Mouse (Mus musculus) limb, embryonic 15.5 days (tissue): ENCODE measurements at regions not wholly inside any gene's neighbourhood (a gene's known extent, or its start where the extent isn't known, plus 50 kb on each side); places are given as distances from the start of the nearest gene placed in this dataset.
"Not testable (repeated sequence)": the region's sequence is repeated elsewhere in the genome, so short reads cannot be mapped to it uniquely, and the experiment has no call there.

Source experiments
- ATAC-seq: fragments of 200-750 bp; cut with Nextera tagmentation; 2 replicates; pipeline ENCODE4 v1.8.0; 2017; ENCODE audit warnings: low read depth, moderate TSS enrichment; ENCODE audit not compliant: insufficient number of reproducible peaks, low FRiP score, low TSS enrichment
- H3K27ac ChIP-seq: fragments of 300-500 bp; sonication (generic); 2 replicates; pipeline ENCODE4 v1.5.1; 2015; ENCODE audit warnings: moderate library complexity, mild to moderate bottlenecking, inconsistent platforms
- H3K27me3 ChIP-seq: fragments of 300-500 bp; sonication (generic); 2 replicates; pipeline ENCODE4 v1.6.1; 2015; ENCODE audit warnings: inconsistent platforms
- H3K36me3 ChIP-seq: fragments of 300-500 bp; sonication (generic); 2 replicates; pipeline ENCODE4 v1.6.1; 2015; ENCODE audit warnings: inconsistent platforms
- H3K4me1 ChIP-seq: fragments of 300-500 bp; sonication (generic); 2 replicates; pipeline ENCODE4 v1.6.1; 2015; ENCODE audit warnings: inconsistent platforms
- H3K4me2 ChIP-seq: fragments of 300-500 bp; sonication (generic); 2 replicates; pipeline ENCODE4 v1.6.1; 2015; ENCODE audit warnings: mild to moderate bottlenecking, inconsistent platforms
- H3K4me3 ChIP-seq: fragments of 300-500 bp; sonication (generic); 2 replicates; pipeline ENCODE4 v1.5.1; 2015; ENCODE audit warnings: mild to moderate bottlenecking, inconsistent platforms
- H3K9ac ChIP-seq: fragments of 300-500 bp; sonication (generic); 2 replicates; pipeline ENCODE4 v1.6.1; 2015; ENCODE audit warnings: inconsistent platforms
- H3K9me3 ChIP-seq: fragments of 300-500 bp; sonication (generic); 2 replicates; pipeline ENCODE4 v1.6.1; 2016; ENCODE audit warnings: inconsistent platforms
- WGBS: fragments of 180-500 bp; shearing (Covaris S2); methylation state at CpG from one replicate; pipeline ENCODE4 v1.1.7; 2015; 5-methylcytosine and 5-hydroxymethylcytosine counted together

GRCm38 (mm10) chr8:109323351-109323750 lies 170.5 kb upstream of the Pmfbp1 start:
- WGBS = 74% methylated on average over 2 of the region's 2 CpGs
- Histone ChIP-seq H3K9me3 (no peaks in the 10 kb centered on the region), H3K9ac (no peak overlapping the region), H3K27ac (no peak overlapping the region), H3K4me3 (no peak overlapping the region), H3K36me3 (no peaks in the 10 kb centered on the region), H3K27me3 (no peaks in the 10 kb centered on the region), H3K4me1 (no peaks in the 10 kb centered on the region), H3K4me2 (no peak overlapping the region)
- ATAC-seq = no peak

GRCm38 (mm10) chr8:109324241-109324640 lies 169.6 kb upstream of the Pmfbp1 start:
- no peak for ATAC-seq
- H3K4me1 ChIP-seq = no peaks in the 10 kb centered on the region
- H3K36me3 ChIP-seq = no peaks in the 10 kb centered on the region
- 85% methylated on average over 9 of the region's 9 CpGs for WGBS
- no peak overlapping the region for H3K4me3 ChIP-seq
- H3K27ac ChIP-seq = no peak overlapping the region
- no peaks in the 10 kb centered on the region for H3K9me3 ChIP-seq
- H3K4me2 ChIP-seq = no peak overlapping the region
- H3K27me3 ChIP-seq = no peaks in the 10 kb centered on the region
- H3K9ac ChIP-seq = no peak overlapping the region

GRCm38 (mm10) chr8:109336203-109336602 lies 157.6 kb upstream of the Pmfbp1 start:
- Histone ChIP-seq H3K27me3 (no peaks in the 10 kb centered on the region), H3K4me3 (no peak overlapping the region), H3K36me3 (no peaks in the 10 kb centered on the region), H3K27ac (no peak overlapping the region), H3K9me3 (no peaks in the 10 kb centered on the region), H3K4me2 (no peak overlapping the region), H3K4me1 (no peaks in the 10 kb centered on the region), H3K9ac (no peak overlapping the region)
- WGBS = 53% methylated on average over 7 of the region's 7 CpGs
- no peak for ATAC-seq

GRCm38 (mm10) chr8:109338220-109338835 lies 155.5 kb upstream of the Pmfbp1 start:
- Histone ChIP-seq H3K27me3 (no peaks in the 10 kb centered on the region), H3K9ac (no peak overlapping the region), H3K4me1 (no peaks in the 10 kb centered on the region), H3K9me3 (no peaks in the 10 kb centered on the region), H3K36me3 (no peaks in the 10 kb centered on the region), H3K27ac (no peak overlapping the region), H3K4me3 (no peak overlapping the region), H3K4me2 (no peak overlapping the region)
- no peak for ATAC-seq
- WGBS = 83% methylated on average over 14 of the region's 14 CpGs

GRCm38 (mm10) chr8:109340647-109341046 lies 153.2 kb upstream of the Pmfbp1 start:
- not testable (repeated sequence) for H3K4me3 ChIP-seq, H3K27me3 ChIP-seq, ATAC-seq, H3K27ac ChIP-seq, H3K4me2 ChIP-seq, H3K9ac ChIP-seq, H3K4me1 ChIP-seq, H3K9me3 ChIP-seq, H3K36me3 ChIP-seq
- WGBS = 92% methylated on average over 21 of the region's 21 CpGs

- H3K27me3 ChIP-seq = no peaks in the 10 kb centered on the region
- H3K36me3 ChIP-seq = no peaks in the 10 kb centered on the region
- no peak overlapping the region for H3K9ac ChIP-seq
- 76% methylated on average over 9 of the region's 9 CpGs for WGBS
- ATAC-seq = no peak
- H3K4me2 ChIP-seq = no peak overlapping the region
- no peak overlapping the region for H3K27ac ChIP-seq
- peaks cover 16% of the 10 kb centered on the region; the same call in 1 of the 2 replicates for H3K4me1 ChIP-seq
- no peak overlapping the region for H3K4me3 ChIP-seq
- H3K9me3 ChIP-seq = no peaks in the 10 kb centered on the region
These were observed 138.7 kb upstream of the Pmfbp1 start for GRCm38 (mm10) chr8:109355168-109355567.

GRCm38 (mm10) chr8:109359396-109360051 lies 134.3 kb upstream of the Pmfbp1 start:
- Histone ChIP-seq H3K27me3 (no peaks in the 10 kb centered on the region), H3K4me2 (peak overlapping the region; percentile 46), H3K36me3 (no peaks in the 10 kb centered on the region), H3K9me3 (no peaks in the 10 kb centered on the region), H3K9ac (no peak overlapping the region), H3K27ac (no peak overlapping the region), H3K4me3 (peak overlapping the region; percentile 4; the same call in 1 of the 2 replicates), H3K4me1 (peaks cover 18% of the 10 kb centered on the region; the same call in 1 of the 2 replicates)
- 42% methylated on average over 16 of the region's 16 CpGs for WGBS
- no peak for ATAC-seq

- Histone ChIP-seq H3K4me2 (peak overlapping the region; percentile 46), H3K27me3 (no peaks in the 10 kb centered on the region), H3K36me3 (no peaks in the 10 kb centered on the region), H3K9ac (no peak overlapping the region), H3K9me3 (no peaks in the 10 kb centered on the region), H3K4me1 (peaks cover 18% of the 10 kb centered on the region; the same call in 1 of the 2 replicates), H3K4me3 (peak overlapping the region; percentile 28; the same call in 1 of the 2 replicates), H3K27ac (no peak overlapping the region)
- 20% methylated on average over 14 of the region's 14 CpGs for WGBS
- no peak for ATAC-seq
These were observed 133.6 kb upstream of the Pmfbp1 start for GRCm38 (mm10) chr8:109360081-109360715.

- no peaks in the 10 kb centered on the region for H3K9me3 ChIP-seq
- no peaks in the 10 kb centered on the region for H3K27me3 ChIP-seq
- H3K27ac ChIP-seq = no peak overlapping the region
- WGBS = 16% methylated on average over 16 of the region's 16 CpGs
- H3K4me2 ChIP-seq = peak overlapping the region; percentile 46
- H3K4me3 ChIP-seq = peak overlapping the region; percentile 28
- ATAC-seq = no peak
- 0 out of 2 replicates have a peak overlapping the region, but pooled peaks have one; percentile 1 for H3K9ac ChIP-seq
- no peaks in the 10 kb centered on the region for H3K36me3 ChIP-seq
- peaks cover 18% of the 10 kb centered on the region; the same call in 1 of the 2 replicates for H3K4me1 ChIP-seq
These were observed 132.9 kb upstream of the Pmfbp1 start for GRCm38 (mm10) chr8:109360904-109361303.

- H3K27me3 ChIP-seq = no peaks in the 10 kb centered on the region
- H3K9ac ChIP-seq = no peak overlapping the region
- peaks cover 18% of the 10 kb centered on the region; the same call in 1 of the 2 replicates for H3K4me1 ChIP-seq
- H3K36me3 ChIP-seq = no peaks in the 10 kb centered on the region
- 74% methylated on average over 7 of the region's 7 CpGs for WGBS
- ATAC-seq = no peak
- no peaks in the 10 kb centered on the region for H3K9me3 ChIP-seq
- H3K27ac ChIP-seq = no peak overlapping the region
- H3K4me2 ChIP-seq = no peak overlapping the region
- no peak overlapping the region for H3K4me3 ChIP-seq
These were observed 132.1 kb upstream of the Pmfbp1 start for GRCm38 (mm10) chr8:109361575-109362361.

- Histone ChIP-seq H3K4me1 (peaks cover 18% of the 10 kb centered on the region; the same call in 1 of the 2 replicates), H3K27me3 (no peaks in the 10 kb centered on the region), H3K36me3 (no peaks in the 10 kb centered on the region), H3K27ac (no peak overlapping the region), H3K9me3 (no peaks in the 10 kb centered on the region), H3K9ac (no peak overlapping the region), H3K4me3 (no peak overlapping the region), H3K4me2 (no peak overlapping the region)
- ATAC-seq = no peak
- WGBS = 91% methylated on average over 15 of the region's 15 CpGs
These were observed 130.5 kb upstream of the Pmfbp1 start for GRCm38 (mm10) chr8:109363185-109363845.
